Mouse (Mus musculus) cortical plate, adult 2 months (tissue): ENCODE measurements around the gene Hibch.

Source experiments
- CTCF ChIP-seq: fragments of 200-500 bp; IDR thresholded peaks from 2 replicates; pipeline ENCODE4 v1.5.1; 2011; ENCODE audit warnings: mild to moderate bottlenecking, control low read depth, low read length; ENCODE audit not compliant: insufficient read depth; ENCODE audit errors: extremely low read depth
- POLR2A ChIP-seq: fragments of 200-500 bp; IDR thresholded peaks from 2 replicates; pipeline ENCODE4 v1.6.1; 2011; ENCODE audit warnings: mild to moderate bottlenecking, low read length, control low read depth; ENCODE audit not compliant: insufficient read depth; ENCODE audit errors: extremely low read depth

GRCm38 (mm10) chr1:52960191-52960590, 115.5 kb downstream of the Hibch start:
- TF ChIP-seq POLR2A: no peak
- no peak for TF ChIP-seq CTCF
